Mouse (Mus musculus) midbrain, postnatal 0 days (tissue): ENCODE measurements around the gene Mansc1. TPM values are rescaled to one million over a fixed set of nuclear protein-coding genes. Genes with fewer than 3 reads are reported as not detected.

Experiments
- ATAC-seq: fragments of 200-750 bp; cut with Nextera tagmentation; 2 replicates; pipeline ENCODE4 v1.8.0; 2017; ENCODE audit warnings: moderate number of reproducible peaks, mild to moderate bottlenecking, moderate TSS enrichment, moderate library complexity; ENCODE audit not compliant: low FRiP score
- DNase-seq: peaks from one replicate; pipeline ENCODE4 v3.0.0-alpha.2; 2015; ENCODE audit warnings: low spot score
- H3K27ac ChIP-seq: fragments of 300-500 bp; sonication (generic); 2 replicates; pipeline ENCODE4 v1.5.1; 2014; ENCODE audit warnings: low read depth, mild to moderate bottlenecking, low read length, mixed read lengths
- H3K27me3 ChIP-seq: fragments of 300-500 bp; sonication (generic); 2 replicates; pipeline ENCODE4 v1.6.1; 2014; ENCODE audit warnings: low read length, control low read depth, mixed read lengths; ENCODE audit not compliant: insufficient read depth
- H3K36me3 ChIP-seq: fragments of 300-500 bp; sonication (generic); 2 replicates; pipeline ENCODE4 v1.6.1; 2014; ENCODE audit warnings: low read length, control low read depth, mixed read lengths; ENCODE audit not compliant: insufficient read depth
- H3K4me1 ChIP-seq: fragments of 300-500 bp; sonication (generic); 2 replicates; pipeline ENCODE4 v1.6.1; 2014; ENCODE audit warnings: mild to moderate bottlenecking, control low read depth, antibody characterized with exemption, low read length, mixed read lengths; ENCODE audit not compliant: insufficient read depth
- H3K4me2 ChIP-seq: fragments of 300-500 bp; sonication (generic); 2 replicates; pipeline ENCODE4 v1.6.1; 2014; ENCODE audit warnings: low read depth, mild to moderate bottlenecking, low read length, mixed read lengths; ENCODE audit not compliant: poor library complexity, severe bottlenecking
- H3K4me3 ChIP-seq: fragments of 300-500 bp; sonication (generic); 2 replicates; pipeline ENCODE4 v1.5.1; 2014; ENCODE audit warnings: low read depth, mild to moderate bottlenecking, low read length, moderate library complexity
- H3K9ac ChIP-seq: fragments of 300-500 bp; sonication (generic); replicated peaks from 2 replicates; pipeline ENCODE4 v1.6.1; 2014; ENCODE audit warnings: mild to moderate bottlenecking, low read length, moderate library complexity, mixed read lengths; ENCODE audit not compliant: poor library complexity, severe bottlenecking
- H3K9me3 ChIP-seq: fragments of 300-500 bp; sonication (generic); 2 replicates; pipeline ENCODE4 v1.6.1; 2016; ENCODE audit warnings: low read length, control low read depth
- CTCF ChIP-seq: IDR thresholded peaks from 2 replicates; pipeline ENCODE4 v1.5.1; 2016; ENCODE audit warnings: antibody characterized with exemption, mild to moderate bottlenecking
- WGBS: fragments of 180-500 bp; shearing (Covaris S2); extraction: QIAGEN DNeasy Blood & Tissue Kit; methylation state at CpG from one replicate; pipeline ENCODE4 v1.1.7; 2014; 5-methylcytosine and 5-hydroxymethylcytosine counted together
- polyA plus RNA-seq: library from polyadenylated mRNA; unstranded; fragments of >200 nt; fragmentation: Nextera tagmentation; extraction: Ambion mirVana; gene quantifications from 2 replicates; pipeline ENCODE4 v1.2.1, GENCODE M21; 2015
- total RNA-seq: library from RNA; depleted of rRNA; stranded (reverse); fragments of >200 nt; gene quantifications from 2 replicates; pipeline ENCODE4 v1.2.3, GENCODE M21; 2014

The Mansc1 gene
- total and polyA plus RNA-seq, 2 experiments from 2014 or later = 1.6 to 2.8 TPM

- Histone ChIP-seq H3K27ac (no peak overlapping the region), H3K9ac (no peak overlapping the region), H3K4me3 (no peak overlapping the region), H3K27me3 (no peaks in the 10 kb centered on the region), H3K4me1 (no peaks in the 10 kb centered on the region; the same call in 1 of the 2 replicates), H3K9me3 (no peaks in the 10 kb centered on the region), H3K4me2 (no peak overlapping the region), H3K36me3 (no peaks in the 10 kb centered on the region)
- DNase-seq (peak; percentile 82), ATAC-seq (peak; percentile 90)
- WGBS = 17% methylated on average over 9 of the region's 9 CpGs
- peak; percentile 88 for TF ChIP-seq CTCF
These were observed 27.0 kb upstream of the Mansc1 start for GRCm38 (mm10) chr6:134659108-134659958.

GRCm38 (mm10) chr6:134656527-134656926 lies 24.2 kb upstream of the Mansc1 start:
- no peaks in the 10 kb centered on the region for H3K36me3 ChIP-seq
- DNase-seq (no peak), ATAC-seq (no peak)
- no peaks in the 10 kb centered on the region; the same call in 1 of the 2 replicates for H3K4me1 ChIP-seq
- no peak overlapping the region for H3K4me2 ChIP-seq
- no peaks in the 10 kb centered on the region for H3K9me3 ChIP-seq
- no peak overlapping the region for H3K4me3 ChIP-seq
- WGBS = 72% methylated on average over 4 of the region's 4 CpGs
- H3K27me3 ChIP-seq = no peaks in the 10 kb centered on the region
- no peak overlapping the region for H3K9ac ChIP-seq
- TF ChIP-seq CTCF = no peak
- H3K27ac ChIP-seq = no peak overlapping the region

- TF ChIP-seq CTCF = no peak
- no peaks in the 10 kb centered on the region for H3K9me3 ChIP-seq
- WGBS = 33% methylated on average over 5 of the region's 5 CpGs
- H3K4me1 ChIP-seq = no peaks in the 10 kb centered on the region
- H3K4me2 ChIP-seq = no peak overlapping the region
- H3K9ac ChIP-seq = 0 out of 2 replicates have a peak overlapping the region, but pooled peaks have one; percentile 24
- ATAC-seq (no peak), DNase-seq (no peak)
- H3K36me3 ChIP-seq = peaks cover 3% of the 10 kb centered on the region
- H3K4me3 ChIP-seq = no peak overlapping the region
- H3K27me3 ChIP-seq = no peaks in the 10 kb centered on the region
- no peak overlapping the region for H3K27ac ChIP-seq
These were observed 16.1 kb upstream of the Mansc1 start for GRCm38 (mm10) chr6:134648356-134648755.

GRCm38 (mm10) chr6:134647621-134648020 lies 15.3 kb upstream of the Mansc1 start:
- Histone ChIP-seq H3K9me3 (no peaks in the 10 kb centered on the region), H3K4me2 (no peak overlapping the region), H3K27ac (no peak overlapping the region), H3K9ac (no peak overlapping the region), H3K27me3 (no peaks in the 10 kb centered on the region), H3K4me1 (no peaks in the 10 kb centered on the region), H3K4me3 (no peak overlapping the region), H3K36me3 (peaks cover 3% of the 10 kb centered on the region)
- no peak for ATAC-seq
- no peak for TF ChIP-seq CTCF
- WGBS = 21% methylated on average over 5 of the region's 5 CpGs
- no peak for DNase-seq

GRCm38 (mm10) chr6:134646835-134647234 lies 14.5 kb upstream of the Mansc1 start:
- Histone ChIP-seq H3K27me3 (no peaks in the 10 kb centered on the region), H3K9me3 (no peaks in the 10 kb centered on the region), H3K4me3 (no peak overlapping the region), H3K4me2 (no peak overlapping the region), H3K9ac (no peak overlapping the region), H3K36me3 (peaks cover 3% of the 10 kb centered on the region), H3K27ac (no peak overlapping the region), H3K4me1 (no peaks in the 10 kb centered on the region)
- no peak for DNase-seq
- no peak for TF ChIP-seq CTCF
- ATAC-seq = no peak
- 94% methylated on average over 6 of the region's 6 CpGs for WGBS

GRCm38 (mm10) chr6:134643296-134643695 lies 11.0 kb upstream of the Mansc1 start:
- Histone ChIP-seq H3K36me3 (peaks cover 3% of the 10 kb centered on the region), H3K4me1 (no peaks in the 10 kb centered on the region), H3K9ac (no peak overlapping the region), H3K4me3 (no peak overlapping the region), H3K27me3 (no peaks in the 10 kb centered on the region), H3K4me2 (no peak overlapping the region), H3K9me3 (no peaks in the 10 kb centered on the region), H3K27ac (no peak overlapping the region)
- TF ChIP-seq CTCF = 0 out of 2 replicates have a peak, but pooled peaks have one; percentile 11
- DNase-seq (no peak), ATAC-seq (no peak)
- WGBS = 91% methylated on average over 5 of the region's 5 CpGs
